Mouse (Mus musculus): Measurements from ENCODE around the gene Tango2. TPM values are rescaled to one million over a fixed set of nuclear protein-coding genes. Genes with fewer than 3 reads are reported as not detected.
"Not testable (repeated sequence)": the region's sequence is repeated elsewhere in the genome, so short reads cannot be mapped to it uniquely, and the experiment has no call there.

Tango2 gene
- polyA plus RNA-seq, 1 experiment from 2014 or later, result 62.4 TPM

- Histone ChIP-seq H3K4me3 (ENCODE audit: low read length) (peak overlapping the region; percentile 97), H3K4me1 (ENCODE audit: control insufficient read depth, insufficient read depth, low read length) (peaks cover 22% of the 10 kb centered on the region), H3K4me2 (ENCODE audit: low read depth, low read length) (peak overlapping the region; percentile 45), H3K9ac (ENCODE audit: low read depth, low read length) (peak overlapping the region; percentile 53)
- H3K27me3 ChIP-seq (replicated peaks; ENCODE audit: control insufficient read depth, insufficient read depth, low read length); H3K27ac ChIP-seq (ENCODE audit: low read length); H3K36me3 ChIP-seq (ENCODE audit: control insufficient read depth, insufficient read depth, low read length); H3K9me3 ChIP-seq (ENCODE audit: control insufficient read depth, low read length): not testable (repeated sequence)
- peak; percentile 2 for ATAC-seq
- WGBS, result 2% methylated on average over 9 of the region's 10 CpGs
Measured at GRCm38 (mm10) chr16:18289614-18290013, 58.3 kb downstream of the Tango2 start.

DNA sequence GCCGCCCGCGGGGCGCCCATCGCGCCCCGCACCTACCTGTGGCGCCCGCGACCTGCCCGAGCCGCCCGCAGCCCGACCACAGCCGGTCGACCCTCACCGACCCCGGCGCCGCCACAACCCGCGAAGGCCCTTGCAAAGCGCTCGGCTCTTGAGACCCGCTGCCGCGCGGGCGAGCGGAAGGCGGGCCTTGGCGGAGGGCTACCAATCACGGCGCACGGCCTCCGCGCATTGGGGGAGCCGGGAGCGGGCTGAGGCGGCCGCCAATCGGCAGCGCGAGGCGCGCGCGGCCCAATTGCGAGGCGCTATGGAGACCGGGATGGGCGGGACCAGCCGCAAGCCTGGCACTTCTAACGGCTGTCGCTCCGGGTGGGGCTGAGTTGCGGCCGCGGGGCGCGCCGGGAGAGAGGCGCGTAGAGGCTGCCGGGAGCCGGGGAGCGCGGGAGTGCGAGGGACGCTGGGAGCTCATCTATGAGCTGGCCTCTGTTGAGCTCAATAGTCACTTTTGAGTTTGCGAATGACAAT is 58.8 kb downstream of the Tango2 start, which contains the start of gene Dgcr8:
Dgcr8 (minus strand) TSS at position 180 of the 522 bp plus-strand sequence.
- no peaks in the 10 kb centered on the region for H3K27me3 ChIP-seq (replicated peaks; ENCODE audit: control insufficient read depth, insufficient read depth, low read length)
- peak within 1 kb of the TSS; percentile 91 for H3K27ac ChIP-seq (ENCODE audit: low read length)
- peaks cover 3% of the 10 kb centered on the region for H3K36me3 ChIP-seq (ENCODE audit: control insufficient read depth, insufficient read depth, low read length)
- WGBS, result under 1% methylated on average over 69 of the region's 71 CpGs
- H3K4me2 ChIP-seq (ENCODE audit: low read depth, low read length), result peak within 1 kb of the TSS; percentile 85
- peaks cover 22% of the 10 kb centered on the region for H3K4me1 ChIP-seq (ENCODE audit: control insufficient read depth, insufficient read depth, low read length)
- H3K4me3 ChIP-seq (ENCODE audit: low read length), result peak within 1 kb of the TSS; percentile 97
- H3K9me3 ChIP-seq (ENCODE audit: control insufficient read depth, low read length), result no peaks in the 10 kb centered on the region
- peak within 1 kb of the TSS; percentile 96 for H3K9ac ChIP-seq (ENCODE audit: low read depth, low read length)
- peak; percentile 99 for ATAC-seq

- Histone ChIP-seq H3K4me3 (ENCODE audit: low read length) (peak overlapping the region; percentile 97), H3K27ac (ENCODE audit: low read length) (peak overlapping the region; percentile 91), H3K4me2 (ENCODE audit: low read depth, low read length) (peak overlapping the region; percentile 85), H3K9me3 (ENCODE audit: control insufficient read depth, low read length) (no peaks in the 10 kb centered on the region), H3K9ac (ENCODE audit: low read depth, low read length) (peak overlapping the region; percentile 96), H3K27me3 (replicated peaks; ENCODE audit: control insufficient read depth, insufficient read depth, low read length) (no peaks in the 10 kb centered on the region), H3K4me1 (ENCODE audit: control insufficient read depth, insufficient read depth, low read length) (peaks cover 22% of the 10 kb centered on the region), H3K36me3 (ENCODE audit: control insufficient read depth, insufficient read depth, low read length) (peaks cover 8% of the 10 kb centered on the region)
- under 1% methylated on average over 29 of the region's 31 CpGs for whole genome bisulfite sequencing
- ATAC-seq, result peak; percentile 95
Measured at GRCm38 (mm10) chr16:18288581-18289061, 59.3 kb downstream of the Tango2 start.

- H3K27me3 ChIP-seq (replicated peaks; ENCODE audit: control insufficient read depth, insufficient read depth, low read length), result no peaks in the 10 kb centered on the region
- peaks cover 12% of the 10 kb centered on the region for H3K36me3 ChIP-seq (ENCODE audit: control insufficient read depth, insufficient read depth, low read length)
- peaks cover 22% of the 10 kb centered on the region for H3K4me1 ChIP-seq (ENCODE audit: control insufficient read depth, insufficient read depth, low read length)
- H3K4me2 ChIP-seq (ENCODE audit: low read depth, low read length), result peak overlapping the region; percentile 85
- no peak overlapping the region for H3K27ac ChIP-seq (ENCODE audit: low read length)
- H3K4me3 ChIP-seq (ENCODE audit: low read length), result peak overlapping the region; percentile 97
- no peak for ATAC-seq
- H3K9ac ChIP-seq (ENCODE audit: low read depth, low read length), result peak overlapping the region; percentile 96
- H3K9me3 ChIP-seq (ENCODE audit: control insufficient read depth, low read length), result no peaks in the 10 kb centered on the region
- 0% methylated on average over 4 of the region's 4 CpGs for WGBS
Measured at GRCm38 (mm10) chr16:18288166-18288565, 59.7 kb downstream of the Tango2 start.

GRCm38 (mm10) chr16:18275166-18275565 is 72.7 kb downstream of the Tango2 start:
- H3K27me3 ChIP-seq (replicated peaks; ENCODE audit: control insufficient read depth, insufficient read depth, low read length), result no peaks in the 10 kb centered on the region
- no peak overlapping the region for H3K27ac ChIP-seq (ENCODE audit: low read length)
- H3K36me3 ChIP-seq (ENCODE audit: control insufficient read depth, insufficient read depth, low read length), result peaks cover 26% of the 10 kb centered on the region
- H3K9me3 ChIP-seq (ENCODE audit: control insufficient read depth, low read length), result no peaks in the 10 kb centered on the region
- WGBS, result 81% methylated on average over 2 of the region's 2 CpGs
- no peak for ATAC-seq
- H3K9ac ChIP-seq (ENCODE audit: low read depth, low read length), result no peak overlapping the region
- no peak overlapping the region for H3K4me2 ChIP-seq (ENCODE audit: low read depth, low read length)
- H3K4me3 ChIP-seq (ENCODE audit: low read length), result no peak overlapping the region
- H3K4me1 ChIP-seq (ENCODE audit: control insufficient read depth, insufficient read depth, low read length), result no peaks in the 10 kb centered on the region

DNA sequence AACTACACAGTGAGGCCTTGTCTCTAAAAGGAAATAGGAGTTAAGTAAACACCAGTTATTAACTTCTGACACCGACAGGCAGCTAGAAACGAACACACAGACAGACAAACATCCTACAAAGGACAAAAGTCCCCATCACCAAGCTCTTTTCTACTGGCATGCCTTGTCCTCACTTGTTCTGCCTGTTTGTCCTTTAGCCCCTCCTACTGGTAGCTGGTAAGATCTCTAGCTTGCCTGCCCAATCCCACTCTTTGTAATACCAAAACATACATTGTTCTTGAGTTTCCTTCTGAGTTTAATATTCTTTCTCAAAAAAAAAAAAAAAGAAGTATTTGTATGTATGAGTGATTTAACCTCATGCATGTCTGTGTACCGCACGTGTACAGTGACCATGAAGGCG is 79.7 kb downstream of the Tango2 start:
- no peak for ATAC-seq
- no peak overlapping the region for H3K4me2 ChIP-seq (ENCODE audit: low read depth, low read length)
- 84% methylated on average over 5 of the region's 5 CpGs for WGBS
- no peaks in the 10 kb centered on the region for H3K4me1 ChIP-seq (ENCODE audit: control insufficient read depth, insufficient read depth, low read length)
- H3K36me3 ChIP-seq (ENCODE audit: control insufficient read depth, insufficient read depth, low read length), result peaks cover 18% of the 10 kb centered on the region; the same call in 1 of the 2 replicates
- H3K9me3 ChIP-seq (ENCODE audit: control insufficient read depth, low read length), result no peaks in the 10 kb centered on the region
- H3K9ac ChIP-seq (ENCODE audit: low read depth, low read length), result no peak overlapping the region
- no peak overlapping the region for H3K27ac ChIP-seq (ENCODE audit: low read length)
- H3K4me3 ChIP-seq (ENCODE audit: low read length), result no peak overlapping the region
- H3K27me3 ChIP-seq (replicated peaks; ENCODE audit: control insufficient read depth, insufficient read depth, low read length), result no peaks in the 10 kb centered on the region

DNA sequence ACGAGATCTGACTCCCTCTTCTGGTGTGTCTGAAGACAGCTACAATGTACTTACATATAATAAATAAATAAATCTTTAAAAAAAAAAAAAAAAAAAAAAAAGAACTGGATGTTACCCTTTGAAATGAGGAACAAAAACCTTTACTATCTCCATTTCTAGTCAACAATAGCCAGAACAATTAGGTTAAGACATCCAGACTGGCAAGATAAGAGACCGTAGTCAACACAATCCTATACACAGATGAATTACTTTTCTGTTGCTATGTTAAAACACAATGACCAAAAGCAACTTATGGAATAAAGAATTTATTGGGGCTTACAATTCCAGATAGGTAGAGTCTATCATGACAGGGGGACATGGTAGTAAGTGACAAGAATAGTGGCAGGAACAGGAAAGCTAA is 82.9 kb downstream of the Tango2 start:
- Histone ChIP-seq H3K27ac (ENCODE audit: low read length) (no peak overlapping the region), H3K4me3 (ENCODE audit: low read length) (no peak overlapping the region), H3K4me2 (ENCODE audit: low read depth, low read length) (no peak overlapping the region), H3K27me3 (replicated peaks; ENCODE audit: control insufficient read depth, insufficient read depth, low read length) (no peaks in the 10 kb centered on the region), H3K9ac (ENCODE audit: low read depth, low read length) (no peak overlapping the region), H3K4me1 (ENCODE audit: control insufficient read depth, insufficient read depth, low read length) (no peaks in the 10 kb centered on the region), H3K9me3 (ENCODE audit: control insufficient read depth, low read length) (no peaks in the 10 kb centered on the region), H3K36me3 (ENCODE audit: control insufficient read depth, insufficient read depth, low read length) (peaks cover 19% of the 10 kb centered on the region)
- no peak for ATAC-seq
- WGBS, result 87% methylated on average over 2 of the region's 2 CpGs

- WGBS, result 94% methylated on average over 2 of the region's 2 CpGs
- no peaks in the 10 kb centered on the region for H3K9me3 ChIP-seq (ENCODE audit: control insufficient read depth, low read length)
- H3K36me3 ChIP-seq (ENCODE audit: control insufficient read depth, insufficient read depth, low read length), result peaks cover 20% of the 10 kb centered on the region
- no peak within 1 kb of the TSS for H3K4me2 ChIP-seq (ENCODE audit: low read depth, low read length)
- no peak within 1 kb of the TSS for H3K9ac ChIP-seq (ENCODE audit: low read depth, low read length)
- H3K27me3 ChIP-seq (replicated peaks; ENCODE audit: control insufficient read depth, insufficient read depth, low read length), result no peaks in the 10 kb centered on the region
- H3K4me1 ChIP-seq (ENCODE audit: control insufficient read depth, insufficient read depth, low read length), result no peaks in the 10 kb centered on the region
- H3K4me3 ChIP-seq (ENCODE audit: low read length), result no peak within 1 kb of the TSS
- no peak within 1 kb of the TSS for H3K27ac ChIP-seq (ENCODE audit: low read length)
- no peak for ATAC-seq
Measured at GRCm38 (mm10) chr16:18258221-18258620, 89.7 kb downstream of the Tango2 start, which contains the start of gene Gm49776. Gm49776 (minus strand) TSS chr16:18258321.

GRCm38 (mm10) chr16:18253866-18254265 is 94.0 kb downstream of the Tango2 start:
- no peak for ATAC-seq
- no peaks in the 10 kb centered on the region for H3K27me3 ChIP-seq (replicated peaks; ENCODE audit: control insufficient read depth, insufficient read depth, low read length)
- H3K9ac ChIP-seq (ENCODE audit: low read depth, low read length), result no peak overlapping the region
- no peak overlapping the region for H3K4me3 ChIP-seq (ENCODE audit: low read length)
- 77% methylated on average over 1 of the region's 1 CpGs for WGBS
- H3K36me3 ChIP-seq (ENCODE audit: control insufficient read depth, insufficient read depth, low read length), result peaks cover 24% of the 10 kb centered on the region
- no peak overlapping the region for H3K4me2 ChIP-seq (ENCODE audit: low read depth, low read length)
- H3K4me1 ChIP-seq (ENCODE audit: control insufficient read depth, insufficient read depth, low read length), result peaks cover 24% of the 10 kb centered on the region
- H3K9me3 ChIP-seq (ENCODE audit: control insufficient read depth, low read length), result no peaks in the 10 kb centered on the region
- H3K27ac ChIP-seq (ENCODE audit: low read length), result no peak overlapping the region

- Histone ChIP-seq H3K27me3 (replicated peaks; ENCODE audit: control insufficient read depth, insufficient read depth, low read length) (no peaks in the 10 kb centered on the region), H3K27ac (ENCODE audit: low read length) (no peak overlapping the region), H3K4me3 (ENCODE audit: low read length) (no peak overlapping the region), H3K9ac (ENCODE audit: low read depth, low read length) (no peak overlapping the region), H3K36me3 (ENCODE audit: control insufficient read depth, insufficient read depth, low read length) (peaks cover 24% of the 10 kb centered on the region), H3K4me2 (ENCODE audit: low read depth, low read length) (no peak overlapping the region), H3K4me1 (ENCODE audit: control insufficient read depth, insufficient read depth, low read length) (peaks cover 24% of the 10 kb centered on the region), H3K9me3 (ENCODE audit: control insufficient read depth, low read length) (no peaks in the 10 kb centered on the region)
- WGBS, result 77% methylated on average over 6 of the region's 6 CpGs
- no peak for ATAC-seq
Measured at GRCm38 (mm10) chr16:18252736-18253135, 95.2 kb downstream of the Tango2 start.

Measured in intestine, embryonic 16.5 days (tissue).